Mouse (Mus musculus) C2C12 (cell line): Measurements from ENCODE around the gene Ammecr1.

Source experiments
- CEBPB ChIP-seq: IDR thresholded peaks from one replicate; pipeline ENCODE4 v1.6.1; 2011; ENCODE audit warnings: low read depth, mild to moderate bottlenecking, control low read depth, moderate library complexity
- CTCF ChIP-seq: IDR thresholded peaks from one replicate; pipeline ENCODE4 v1.5.1; 2011; ENCODE audit not compliant: control insufficient read depth, insufficient read depth, insufficient read length

DNA sequence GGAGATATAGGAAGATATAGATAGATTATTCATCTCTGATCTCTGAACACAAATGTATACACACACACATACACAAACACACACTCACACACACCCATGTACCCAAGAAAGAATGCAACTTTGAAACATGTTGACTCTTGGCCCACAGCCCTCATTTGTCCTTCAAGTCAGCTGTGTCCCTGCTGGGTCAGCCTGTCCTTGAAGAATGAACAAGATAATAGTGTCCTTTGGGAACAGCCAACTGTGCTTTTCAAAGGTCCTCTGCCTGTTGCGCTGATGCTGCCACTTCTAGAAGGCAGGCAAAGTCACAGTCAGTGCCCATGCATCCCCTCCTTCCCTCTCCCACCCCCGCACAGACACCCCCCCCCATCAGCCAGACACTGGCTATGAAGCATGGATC is 127.7 kb downstream of the Ammecr1 start:
- TF ChIP-seq CTCF: no peak
- TF ChIP-seq CEBPB: no peak
